Mouse (Mus musculus) lung, postnatal 0 days (tissue): ENCODE results near the gene Egfl7. TPM values are rescaled to one million over a fixed set of nuclear protein-coding genes. Genes with fewer than 3 reads are reported as not detected.

ENCODE experiments used
- ATAC-seq: fragments of 200-750 bp; cut with Nextera tagmentation; 2 replicates; pipeline ENCODE4 v1.8.0; 2017; ENCODE audit warnings: moderate library complexity
- DNase-seq: peaks from one replicate; pipeline ENCODE4 v3.0.0-alpha.2; 2016; ENCODE audit warnings: low spot score
- H3K27ac ChIP-seq: fragments of 300-500 bp; sonication (generic); 2 replicates; pipeline ENCODE4 v1.5.1; 2014; ENCODE audit warnings: antibody characterized with exemption, mild to moderate bottlenecking, low read length, mixed read lengths
- H3K27me3 ChIP-seq: fragments of 300-500 bp; sonication (generic); replicated peaks from 2 replicates; pipeline ENCODE4 v1.6.1; 2014; ENCODE audit warnings: low read length, mixed read lengths; ENCODE audit not compliant: insufficient read depth
- H3K36me3 ChIP-seq: fragments of 300-500 bp; sonication (generic); 2 replicates; pipeline ENCODE4 v1.6.1; 2014; ENCODE audit warnings: low read length, mixed read lengths; ENCODE audit not compliant: insufficient read depth
- H3K4me1 ChIP-seq: fragments of 300-500 bp; sonication (generic); 2 replicates; pipeline ENCODE4 v1.6.1; 2014; ENCODE audit warnings: antibody characterized with exemption, low read depth, low read length, mixed read lengths; ENCODE audit not compliant: insufficient read depth
- H3K4me2 ChIP-seq: fragments of 300-500 bp; sonication (generic); replicated peaks from 2 replicates; pipeline ENCODE4 v1.6.1; 2014; ENCODE audit warnings: low read depth, mild to moderate bottlenecking, low read length, moderate library complexity, mixed read lengths
- H3K4me3 ChIP-seq: fragments of 300-500 bp; sonication (generic); 2 replicates; pipeline ENCODE4 v1.5.1; 2014; ENCODE audit warnings: low read depth, low read length
- H3K9ac ChIP-seq: fragments of 300-500 bp; sonication (generic); replicated peaks from 2 replicates; pipeline ENCODE4 v1.6.1; 2014; ENCODE audit warnings: low read depth, mild to moderate bottlenecking
- H3K9me3 ChIP-seq: fragments of 300-500 bp; sonication (generic); 2 replicates; pipeline ENCODE4 v1.6.1; 2016; ENCODE audit warnings: low read length, mixed read lengths
- CTCF ChIP-seq: IDR thresholded peaks from 2 replicates; pipeline ENCODE4 v1.5.1; 2016; ENCODE audit warnings: antibody characterized with exemption, mild to moderate bottlenecking
- EP300 ChIP-seq: IDR thresholded peaks from 2 replicates; pipeline ENCODE4 v1.6.1; 2016; ENCODE audit warnings: antibody characterized with exemption, mild to moderate bottlenecking, control low read depth
- WGBS: fragments of 180-500 bp; shearing (Covaris S2); extraction: QIAGEN DNeasy Blood & Tissue Kit; methylation state at CpG from one replicate; pipeline ENCODE4 v1.1.7; 2014; 5-methylcytosine and 5-hydroxymethylcytosine counted together
- polyA plus RNA-seq: library from polyadenylated mRNA; unstranded; fragments of >200 nt; fragmentation: Nextera tagmentation; extraction: Ambion mirVana; gene quantifications from 2 replicates; pipeline ENCODE4 v1.2.1, GENCODE M21; 2015

The Egfl7 gene
- polyA plus RNA-seq, 1 experiment from 2014 or later, result 412 TPM

DNA sequence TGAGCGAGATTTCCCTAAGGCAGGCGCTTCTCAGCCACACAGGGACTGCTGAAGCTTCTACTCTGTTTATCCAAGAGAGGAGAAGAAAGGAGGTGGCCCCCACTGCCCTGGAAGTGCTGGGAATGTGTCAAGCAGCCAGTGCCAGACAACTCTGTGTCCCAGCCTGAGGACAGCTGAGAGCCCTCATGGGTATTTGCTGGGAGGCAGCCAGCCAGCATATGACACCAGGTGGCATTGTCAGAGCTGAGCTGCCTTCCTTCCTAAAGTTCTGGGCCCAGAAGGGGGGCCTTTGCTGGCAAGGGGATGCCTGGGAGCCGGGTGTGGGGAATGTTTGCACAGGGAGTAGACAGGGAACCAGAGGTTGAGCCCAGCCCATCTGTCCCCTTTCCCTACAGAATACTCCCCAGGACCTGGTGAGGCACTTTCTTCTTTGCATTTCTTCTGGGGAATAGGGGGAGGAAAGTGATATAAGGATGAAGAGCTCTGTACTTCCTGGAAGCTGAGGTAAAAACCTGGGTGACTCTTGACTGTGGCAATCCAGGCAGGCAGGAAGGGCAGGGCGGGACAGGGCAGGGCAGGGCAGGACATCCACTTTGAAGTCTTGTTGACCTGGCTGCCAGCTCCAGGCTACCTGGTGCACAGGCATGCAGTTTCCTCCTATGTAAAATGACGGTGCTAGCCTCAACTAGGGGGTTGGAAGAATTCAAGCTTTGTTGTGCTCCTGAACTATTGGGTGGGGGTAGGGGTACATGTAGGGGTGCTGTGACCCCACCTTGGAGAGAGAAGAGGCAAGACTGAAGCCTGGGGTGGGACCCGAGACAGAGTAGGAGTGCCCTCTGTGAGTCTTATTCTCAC, 27.5 kb downstream of the Egfl7 start:
- no peak overlapping the region; the same call in 1 of the 2 replicates for H3K9ac ChIP-seq
- peak; percentile 57 for ATAC-seq

DNA sequence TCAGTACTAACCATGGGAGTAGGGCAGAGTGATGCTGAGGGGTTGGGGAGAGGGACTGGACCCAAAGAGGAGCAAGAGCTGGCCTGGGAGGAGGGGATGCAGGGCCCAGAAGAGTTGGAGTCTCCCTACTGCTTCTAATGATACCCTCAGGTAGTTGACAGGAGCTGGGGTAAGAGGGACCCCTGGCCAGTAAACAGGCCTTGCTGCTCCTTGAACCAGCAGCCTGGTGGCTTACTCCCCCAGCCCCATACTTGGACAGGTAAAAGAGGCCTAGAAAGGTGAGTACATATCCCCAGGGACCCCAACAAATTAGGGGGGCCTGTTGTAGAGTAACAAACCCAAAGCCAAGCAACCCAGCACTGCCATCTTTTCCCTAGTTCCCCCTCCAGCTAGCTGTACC, 29.0 kb downstream of the Egfl7 start:
- Histone ChIP-seq H3K27me3 (no peaks in the 10 kb centered on the region), H3K4me2 (no peak overlapping the region), H3K4me3 (no peak overlapping the region), H3K36me3 (no peaks in the 10 kb centered on the region), H3K4me1 (peaks cover 15% of the 10 kb centered on the region; the same call in 1 of the 2 replicates), H3K27ac (no peak overlapping the region), H3K9ac (no peak overlapping the region), H3K9me3 (no peaks in the 10 kb centered on the region)
- ATAC-seq (no peak), DNase-seq (no peak)
- TF ChIP-seq EP300, result no peak
- TF ChIP-seq CTCF, result no peak

More for the DNA sequence above, 27.5 kb downstream of the Egfl7 start:
- DNase-seq, result peak; percentile 91
- Histone ChIP-seq H3K4me1 (peaks cover 21% of the 10 kb centered on the region; the same call in 1 of the 2 replicates), H3K4me3 (no peak overlapping the region), H3K27me3 (no peaks in the 10 kb centered on the region), H3K36me3 (no peaks in the 10 kb centered on the region), H3K4me2 (no peak overlapping the region), H3K9me3 (no peaks in the 10 kb centered on the region), H3K27ac (peak overlapping the region; percentile 93)
- WGBS, result 31% methylated on average over 6 of the region's 6 CpGs
- TF ChIP-seq CTCF (peak; percentile 41; the same call in 1 of the 2 replicates), EP300 (peak; percentile 56; the same call in 1 of the 2 replicates)

DNA sequence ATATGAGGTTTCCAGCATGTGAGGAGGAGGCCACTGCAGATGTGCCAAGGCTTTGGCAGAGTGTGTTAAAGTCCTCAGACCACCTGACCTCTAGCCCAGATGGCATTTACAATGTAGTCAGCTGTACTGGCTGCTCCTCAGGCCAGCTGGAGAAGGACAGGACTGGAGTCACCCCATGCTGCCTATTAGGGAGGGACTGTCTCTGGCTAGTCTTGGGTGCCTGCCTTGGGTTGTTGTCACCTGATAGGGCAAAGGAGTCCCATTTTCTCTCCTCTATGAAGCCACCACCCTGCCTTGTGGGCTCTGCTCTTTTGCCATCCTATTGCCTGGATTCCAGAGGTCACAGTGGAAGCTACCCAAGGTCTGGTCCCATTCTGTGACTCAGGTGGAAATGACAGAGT, 29.4 kb downstream of the Egfl7 start:
- Histone ChIP-seq H3K27me3 (no peaks in the 10 kb centered on the region), H3K9me3 (no peaks in the 10 kb centered on the region), H3K4me2 (no peak overlapping the region), H3K27ac (no peak overlapping the region), H3K36me3 (no peaks in the 10 kb centered on the region), H3K4me1 (peaks cover 15% of the 10 kb centered on the region; the same call in 1 of the 2 replicates), H3K4me3 (no peak overlapping the region), H3K9ac (no peak overlapping the region)
- no peak for ATAC-seq
- TF ChIP-seq CTCF (no peak), EP300 (no peak)
- DNase-seq, result no peak

DNA sequence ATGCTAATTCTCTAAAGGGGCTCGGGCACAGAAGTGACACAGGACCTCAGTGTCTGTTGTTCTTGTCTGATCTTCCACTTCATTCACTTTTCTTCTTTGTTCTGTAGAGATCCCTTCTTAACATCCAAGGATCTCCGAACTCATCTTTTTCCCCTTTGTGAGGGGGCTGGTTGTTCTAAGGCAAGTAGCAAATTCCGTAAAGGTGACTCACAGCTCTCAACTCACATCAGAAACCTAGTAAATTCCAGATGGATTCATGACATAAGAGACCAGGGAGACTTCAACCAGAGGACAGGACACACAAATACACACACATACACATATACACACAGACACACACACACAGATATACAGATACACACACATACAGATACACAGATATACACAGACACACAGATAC, 30.7 kb downstream of the Egfl7 start:
- Histone ChIP-seq H3K9me3 (no peaks in the 10 kb centered on the region), H3K27ac (no peak overlapping the region), H3K4me3 (no peak overlapping the region), H3K27me3 (no peaks in the 10 kb centered on the region), H3K4me2 (no peak overlapping the region), H3K9ac (no peak overlapping the region), H3K36me3 (no peaks in the 10 kb centered on the region), H3K4me1 (peaks cover 12% of the 10 kb centered on the region; the same call in 1 of the 2 replicates)
- WGBS, result 70% methylated on average over 3 of the region's 3 CpGs
- TF ChIP-seq CTCF, result no peak
- no peak; the same call in 1 of the 2 replicates for TF ChIP-seq EP300
- DNase-seq (no peak), ATAC-seq (no peak)

DNA sequence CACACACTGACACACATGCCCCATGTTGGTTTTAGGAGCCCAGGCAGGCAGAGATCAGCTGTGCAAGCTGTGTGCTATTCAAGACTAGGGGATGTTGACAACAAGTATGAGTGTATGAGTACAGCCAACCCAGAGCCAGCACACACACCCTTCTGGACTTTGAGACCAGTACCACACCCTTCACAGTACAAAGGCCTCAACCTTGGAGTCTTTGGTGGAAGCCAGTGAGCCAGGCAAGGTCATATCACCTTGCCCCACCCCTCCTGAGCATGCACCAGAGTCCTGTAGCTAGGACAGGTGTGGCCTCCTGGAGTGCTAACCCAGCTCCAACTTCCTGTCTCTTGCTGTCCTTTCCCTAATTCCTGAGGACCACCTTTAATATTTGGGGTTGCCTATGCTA, 31.2 kb downstream of the Egfl7 start:
- Histone ChIP-seq H3K9me3 (no peaks in the 10 kb centered on the region), H3K4me1 (peaks cover 10% of the 10 kb centered on the region; the same call in 1 of the 2 replicates), H3K27ac (no peak overlapping the region), H3K9ac (no peak overlapping the region), H3K36me3 (no peaks in the 10 kb centered on the region), H3K27me3 (no peaks in the 10 kb centered on the region), H3K4me2 (no peak overlapping the region), H3K4me3 (no peak overlapping the region)
- TF ChIP-seq CTCF (no peak), EP300 (no peak)
- ATAC-seq (peak; percentile 20), DNase-seq (no peak)

DNA sequence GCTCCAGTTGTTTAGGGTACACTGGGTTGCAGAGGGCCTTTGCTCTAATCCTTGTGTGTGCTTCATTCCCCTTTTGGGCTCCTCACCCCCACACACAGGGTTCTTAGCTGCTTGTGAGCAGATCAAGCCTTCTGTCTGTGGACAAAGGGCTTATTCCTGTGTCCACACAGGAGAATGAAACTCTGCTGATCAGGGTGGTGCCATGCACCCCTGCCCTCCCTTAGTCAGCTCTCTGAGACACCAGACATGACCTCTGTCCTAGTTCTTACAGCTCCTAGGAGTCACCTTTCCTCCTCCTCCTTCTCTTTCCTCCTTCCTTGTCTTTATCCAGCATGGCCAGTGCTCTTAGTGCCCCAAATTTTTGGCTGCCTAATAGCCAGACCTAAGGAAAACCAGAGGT, 32.1 kb downstream of the Egfl7 start:
- Histone ChIP-seq H3K9me3 (no peaks in the 10 kb centered on the region), H3K9ac (no peak overlapping the region), H3K27ac (no peak overlapping the region), H3K27me3 (no peaks in the 10 kb centered on the region), H3K36me3 (no peaks in the 10 kb centered on the region), H3K4me1 (peaks cover 2% of the 10 kb centered on the region; the same call in 1 of the 2 replicates), H3K4me2 (no peak overlapping the region), H3K4me3 (no peak overlapping the region)
- no peak for TF ChIP-seq CTCF
- no peak for TF ChIP-seq EP300
- ATAC-seq (no peak), DNase-seq (no peak)
